Mouse (Mus musculus) testis, postnatal 10 days (tissue): ENCODE data around the gene Gm20422.

Experiments
- DNase-seq: peaks from one replicate; pipeline ENCODE4 v3.0.0; 2021; ENCODE audit warnings: low spot score

The Gm20422 gene

DNA sequence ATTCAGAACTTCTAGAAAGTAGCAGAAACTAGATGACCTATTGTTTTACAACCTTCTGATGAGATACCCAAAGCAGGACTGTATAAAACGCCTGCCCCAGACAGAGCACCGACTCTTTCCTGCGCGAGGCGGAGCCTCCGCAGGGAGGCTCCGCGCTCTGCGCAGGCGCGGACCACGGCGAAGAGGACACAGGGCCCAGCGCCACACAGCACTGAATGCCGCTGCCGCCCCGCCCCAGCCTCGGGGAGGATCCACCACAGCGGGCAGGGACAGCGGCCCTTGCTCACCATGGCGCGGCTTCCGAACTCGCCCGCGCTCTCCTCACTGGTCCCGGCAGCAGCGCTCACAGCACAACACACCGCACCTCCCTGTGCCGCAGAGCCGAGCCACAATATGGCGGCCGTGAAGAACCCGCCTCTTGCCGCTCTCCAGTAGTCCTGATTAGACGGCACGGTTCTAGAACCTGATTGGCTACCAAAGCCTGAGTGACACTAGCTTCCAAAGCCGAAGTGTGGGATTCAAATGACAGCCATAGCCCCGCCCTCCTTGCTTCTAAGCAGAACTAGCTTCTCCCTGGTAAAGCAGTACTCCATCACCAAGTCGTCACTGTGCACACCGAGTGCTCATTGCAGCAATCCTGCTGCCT is at the start of gene Gm20422:
Gene Gm20422 (minus strand): TSS at position 384 of the 646 bp plus-strand sequence.
- DNase-seq = peak; percentile 88

DNA sequence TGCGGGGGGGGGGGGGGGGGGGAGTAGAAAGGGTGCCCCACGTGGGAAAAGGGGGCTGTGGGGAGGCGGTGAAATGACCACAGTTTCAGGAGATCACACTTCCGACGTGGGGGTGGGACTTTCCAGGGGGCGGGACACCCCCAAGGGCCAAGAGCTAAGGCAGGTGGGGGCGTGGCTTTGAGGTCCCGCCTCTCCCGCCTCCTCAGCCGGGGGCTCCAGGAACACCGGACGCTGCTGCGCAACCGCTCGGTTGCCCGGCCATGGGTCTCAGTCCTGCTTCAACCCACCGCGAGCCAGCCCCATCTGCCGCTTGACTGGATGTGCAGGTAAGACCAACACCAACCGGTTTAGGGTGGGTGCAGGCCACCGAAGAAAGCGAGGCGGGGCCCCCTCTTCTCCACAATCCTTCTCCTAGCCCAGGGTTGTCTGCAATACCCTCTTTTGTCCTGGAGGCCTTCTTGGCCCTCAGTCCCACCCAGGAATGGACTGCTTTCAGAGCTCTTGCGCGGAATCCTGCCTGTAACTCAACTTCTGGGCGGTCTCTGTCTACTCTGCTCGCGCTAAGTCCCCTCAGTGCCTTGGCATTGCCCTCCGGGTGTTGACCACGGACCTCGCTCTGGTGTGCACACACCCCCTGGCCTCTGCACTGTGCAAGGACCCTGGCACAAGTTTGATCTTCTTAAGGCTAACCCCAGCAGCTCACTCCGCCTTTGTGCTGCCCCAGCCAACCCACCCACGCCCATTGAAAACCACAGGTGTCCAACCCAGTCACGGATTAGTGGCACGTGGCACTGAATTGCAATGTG is 47.9 kb upstream of the Gm20422 start, which contains the start of gene Lpar2:
Gene Lpar2 (plus strand): TSS at position 44 of the 806 bp plus-strand sequence.
- DNase-seq = peak; percentile 87

- DNase-seq = peak; percentile 86
These were observed 47.3 kb upstream of the Gm20422 start for GRCm38 (mm10) chr8:69821971-69822385.

- no peak for DNase-seq
These were observed 45.8 kb upstream of the Gm20422 start for GRCm38 (mm10) chr8:69820466-69820865.

- DNase-seq = no peak
These were observed 40.7 kb upstream of the Gm20422 start for GRCm38 (mm10) chr8:69815396-69815795.

DNA sequence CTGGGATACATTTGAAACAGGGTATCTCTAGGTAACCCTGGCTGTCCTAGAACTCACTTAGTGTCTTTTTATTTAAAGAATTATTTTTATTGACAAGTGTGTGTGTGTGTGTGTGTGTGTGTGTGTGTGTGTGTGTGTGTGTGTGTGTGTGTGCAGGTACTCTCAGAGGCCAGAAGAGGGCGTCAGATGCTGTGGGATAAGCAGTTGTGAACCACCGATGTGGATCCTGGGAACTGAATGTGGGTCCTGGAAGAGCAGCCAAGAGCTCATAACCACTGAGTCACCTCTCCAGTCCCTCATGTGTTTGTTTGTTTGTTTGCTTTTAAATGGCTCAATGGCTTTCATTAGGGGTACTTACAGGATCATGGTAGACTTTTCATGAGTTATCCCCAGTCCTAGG is 40.2 kb upstream of the Gm20422 start:
- DNase-seq = no peak

- DNase-seq = no peak
These were observed 35.1 kb upstream of the Gm20422 start for GRCm38 (mm10) chr8:69809820-69810219.

DNA sequence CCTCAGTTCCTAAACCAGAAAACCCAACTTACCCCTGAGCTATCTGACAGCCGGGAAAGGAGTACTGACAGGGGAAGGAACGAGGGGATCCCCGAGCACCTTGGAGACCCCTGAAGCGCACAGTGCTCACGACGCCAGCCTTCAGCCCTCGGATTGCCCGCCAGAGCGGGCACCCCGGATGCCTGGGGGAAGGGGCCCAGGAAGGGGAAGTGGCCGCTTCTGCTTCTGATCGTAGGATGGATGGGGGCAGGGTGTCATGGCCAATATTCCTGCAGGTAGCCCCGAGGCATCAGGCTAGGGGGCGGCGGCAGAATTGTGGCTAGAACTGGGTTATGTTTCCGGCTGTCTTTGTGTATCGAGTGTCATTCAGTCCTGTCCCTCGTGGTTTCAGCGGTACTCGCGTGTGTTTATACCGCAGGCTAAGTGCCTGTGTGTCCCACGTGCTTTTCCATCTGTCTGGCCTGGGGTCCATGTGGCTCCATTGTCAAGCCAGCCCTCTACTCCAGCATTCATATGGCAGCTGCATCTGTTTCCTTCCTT is 34.2 kb upstream of the Gm20422 start:
- DNase-seq = peak; percentile 49

- peak; percentile 88 for DNase-seq
These were observed 33.6 kb upstream of the Gm20422 start, which contains the start of gene Gmip for GRCm38 (mm10) chr8:69808094-69808863. TSS of gene Gmip (plus strand) at chr8:69808679.

DNA sequence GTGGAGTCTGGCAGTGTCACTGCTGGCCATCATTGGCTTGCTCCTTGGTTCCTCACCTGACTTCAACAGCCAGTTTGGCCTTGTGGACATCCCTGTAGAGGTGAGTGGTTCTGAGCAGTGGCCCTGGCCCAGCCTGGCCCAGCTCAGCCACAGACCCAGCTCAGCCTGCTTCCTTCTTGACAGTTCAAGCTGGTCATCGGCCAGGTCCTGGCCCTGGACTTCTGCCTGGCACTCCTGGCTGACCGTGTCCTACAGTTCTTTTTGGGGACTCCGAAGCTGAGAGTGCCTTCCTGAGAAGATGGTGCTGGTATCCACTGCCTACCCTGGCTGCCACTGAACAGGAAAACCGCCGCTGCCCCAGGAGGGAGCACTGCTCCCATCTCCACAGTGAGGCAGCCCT is 32.5 kb upstream of the Gm20422 start:
- no peak for DNase-seq

DNA sequence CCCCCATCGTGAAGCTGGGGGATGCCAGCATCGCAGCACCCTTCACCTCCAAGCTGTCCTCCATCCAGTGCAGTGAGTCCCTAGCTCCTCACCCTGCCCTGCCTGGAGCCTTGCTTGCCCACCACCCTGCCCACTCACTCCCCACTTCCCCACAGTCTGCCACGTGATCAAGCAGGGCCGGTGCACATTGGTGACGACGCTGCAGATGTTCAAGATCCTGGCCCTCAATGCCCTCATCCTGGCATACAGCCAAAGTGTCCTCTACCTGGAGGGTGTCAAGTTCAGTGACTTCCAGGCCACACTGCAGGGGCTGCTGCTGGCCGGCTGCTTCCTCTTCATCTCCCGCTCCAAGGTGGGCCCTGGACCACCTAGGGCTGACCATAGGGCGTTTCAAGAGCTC is 30.8 kb upstream of the Gm20422 start:
- peak; percentile 44 for DNase-seq

DNA sequence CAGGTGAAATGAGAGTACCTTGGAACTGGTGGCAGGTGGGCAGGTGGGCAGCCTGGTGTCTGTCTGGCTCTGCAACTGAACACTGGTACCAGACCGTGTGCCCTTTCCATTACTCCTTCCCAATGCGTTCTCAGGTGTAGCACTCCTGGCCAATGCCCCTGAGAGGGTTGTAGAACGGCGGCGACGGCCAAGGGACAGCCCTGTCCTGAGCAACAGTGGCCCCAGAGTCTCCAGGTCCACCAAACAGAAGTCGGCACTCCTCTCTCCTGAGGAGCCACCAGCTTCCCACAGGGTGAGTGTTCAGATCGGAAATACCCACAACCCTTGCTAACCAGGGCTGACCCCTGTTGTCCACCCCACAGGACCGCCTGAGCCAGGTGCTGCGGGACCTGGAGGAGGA is 30.4 kb upstream of the Gm20422 start:
- DNase-seq = peak; percentile 38

DNA sequence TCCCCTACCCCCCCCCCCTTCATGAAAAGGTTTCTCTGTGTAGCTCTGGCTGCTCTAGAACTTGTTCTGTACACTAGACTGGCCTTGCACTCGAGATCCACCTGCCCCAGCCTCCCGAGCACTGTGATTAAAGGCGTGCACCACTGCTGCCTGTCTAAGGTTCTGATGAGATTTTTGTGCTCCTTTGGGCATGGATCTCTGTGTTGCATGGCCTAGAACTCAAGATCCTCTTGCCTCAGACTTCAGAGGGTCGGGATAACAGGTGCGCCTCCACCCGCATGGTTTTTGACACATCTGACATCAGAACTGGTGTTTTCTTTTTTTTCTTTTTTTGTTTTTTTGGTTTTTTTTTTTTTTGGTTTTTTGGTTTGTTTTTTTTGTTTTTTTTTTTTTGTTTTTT is 29.9 kb upstream of the Gm20422 start:
- peak; percentile 29 for DNase-seq

- DNase-seq = peak; percentile 38
These were observed 28.7 kb upstream of the Gm20422 start for GRCm38 (mm10) chr8:69803366-69803765.

- DNase-seq = peak; percentile 32
These were observed 27.5 kb upstream of the Gm20422 start for GRCm38 (mm10) chr8:69802216-69802615.

GRCm38 (mm10) chr8:69801796-69802195 is 27.1 kb upstream of the Gm20422 start:
- peak; percentile 26 for DNase-seq

DNA sequence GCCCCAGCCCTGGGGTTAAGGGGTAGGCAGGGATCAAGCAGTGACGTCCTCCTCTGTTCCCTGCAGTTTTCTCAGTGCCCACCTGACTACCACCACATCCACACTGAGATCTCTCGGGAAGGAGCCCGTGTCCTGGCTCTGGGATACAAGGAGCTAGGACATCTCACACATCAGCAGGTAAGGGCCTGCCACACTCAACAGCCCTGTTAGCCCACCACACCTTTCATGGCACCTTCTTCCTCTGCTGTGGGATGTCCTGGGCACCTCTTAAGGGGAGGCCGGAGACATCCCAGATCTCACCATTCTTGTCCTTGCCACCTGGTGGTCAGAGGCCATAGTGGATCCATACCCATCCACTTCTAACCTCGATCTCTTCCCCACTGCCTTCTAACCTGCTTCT is 25.3 kb upstream of the Gm20422 start:
- DNase-seq = peak; percentile 36

DNA sequence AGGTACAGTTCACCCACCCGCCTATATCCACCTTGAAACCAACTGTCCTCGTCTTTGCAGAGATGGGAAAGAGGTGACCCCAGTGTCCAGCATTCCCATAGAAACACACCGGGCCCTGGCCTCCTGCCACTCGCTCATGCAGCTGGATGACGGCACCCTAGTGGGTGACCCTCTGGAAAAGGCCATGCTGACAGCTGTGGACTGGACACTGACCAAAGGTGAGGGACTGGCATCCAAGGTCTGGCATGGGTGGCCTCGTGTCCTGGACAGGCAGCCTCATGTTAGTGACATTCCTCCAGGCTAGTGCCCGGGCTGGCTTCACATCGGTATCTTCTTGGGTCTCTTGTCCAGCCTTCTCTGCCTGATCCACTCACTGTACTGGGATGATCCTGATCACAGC is 24.6 kb upstream of the Gm20422 start:
- DNase-seq = peak; percentile 45

DNA sequence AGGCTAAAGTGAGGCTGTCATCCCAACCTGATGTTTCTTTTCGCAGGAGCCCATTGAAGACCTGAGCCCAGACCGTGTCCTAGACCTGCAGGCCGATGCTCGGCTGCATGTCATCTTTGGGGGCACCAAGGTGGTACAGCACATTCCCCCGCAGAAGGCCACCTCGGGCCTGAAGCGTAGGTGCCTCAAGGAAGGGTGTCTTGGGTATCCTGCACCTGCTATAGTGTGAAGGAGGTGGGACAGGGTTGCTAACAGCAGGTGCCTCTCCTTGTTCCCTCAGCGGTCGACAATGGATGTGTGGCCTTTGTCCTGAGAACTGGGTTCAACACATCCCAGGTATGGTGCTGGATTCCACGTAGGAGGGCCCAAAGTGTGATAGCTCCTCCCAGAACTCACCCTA is 23.0 kb upstream of the Gm20422 start:
- peak; percentile 31 for DNase-seq

DNA sequence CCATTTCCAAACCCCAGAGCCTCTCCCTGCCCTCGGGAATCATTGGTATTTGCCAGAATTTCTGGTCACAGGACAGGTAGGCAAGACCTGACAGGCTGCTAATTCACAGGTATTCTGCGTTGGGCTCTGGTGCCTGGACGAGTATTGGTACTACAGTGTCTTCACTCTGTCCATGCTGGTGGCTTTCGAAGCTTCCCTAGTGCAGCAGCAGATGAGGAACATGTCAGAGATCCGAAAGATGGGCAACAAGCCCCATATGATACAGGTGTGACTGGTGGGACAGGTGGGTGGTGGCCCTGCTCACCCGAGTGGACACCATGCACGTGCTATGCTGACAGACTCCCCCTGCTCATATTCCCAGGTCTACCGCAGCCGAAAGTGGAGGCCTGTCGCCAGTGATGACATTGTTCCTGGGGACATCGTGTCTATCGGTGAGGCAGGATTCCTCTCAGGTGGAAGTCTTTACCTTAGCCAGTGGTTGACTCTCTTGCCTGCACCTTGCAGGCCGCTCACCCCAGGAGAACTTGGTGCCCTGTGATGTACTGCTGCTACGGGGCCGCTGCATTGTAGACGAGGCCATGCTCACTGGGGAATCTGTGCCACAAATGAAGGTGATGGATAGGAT is 22.1 kb upstream of the Gm20422 start:
- DNase-seq = peak; percentile 34

- peak; percentile 27 for DNase-seq
These were observed 20.2 kb upstream of the Gm20422 start for GRCm38 (mm10) chr8:69794901-69795300.

GRCm38 (mm10) chr8:69794096-69794495 is 19.4 kb upstream of the Gm20422 start:
- DNase-seq = peak; percentile 27
